Mouse (Mus musculus): ENCODE results near the gene Enox1.

DNA sequence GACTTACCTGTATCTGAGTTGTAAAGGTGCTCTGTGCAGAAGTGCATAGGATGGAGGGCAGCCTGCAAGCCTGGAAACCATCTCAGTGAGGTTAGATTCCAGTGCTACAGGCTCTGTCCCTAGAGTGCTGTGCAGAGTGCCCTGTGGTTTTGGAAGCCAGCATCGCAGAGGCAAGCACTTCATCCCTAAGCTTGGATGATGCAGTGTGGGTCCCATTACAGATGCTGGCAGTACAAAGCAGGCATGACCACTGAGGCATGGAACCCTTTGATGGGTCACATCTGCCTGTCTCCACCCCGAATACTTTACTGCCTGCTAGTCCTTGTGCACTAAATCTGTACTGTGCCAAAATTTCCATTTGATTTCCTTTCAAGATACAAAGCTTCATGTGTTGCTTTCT, 33.6 kb downstream of the Enox1 start:
- TF ChIP-seq CTCF (conservative IDR thresholded peaks at IDR 0.05; ENCODE audit: insufficient read depth, insufficient read length, low read depth, low read length) = no peak
- no peak for TF ChIP-seq POLR2A (IDR thresholded peaks at IDR 0.05; ENCODE audit: low read depth, low read length)

Measured in kidney, adult 2 months (tissue).